Mouse (Mus musculus) lung, adult 2 months (tissue): ENCODE data around the gene Arhgap10. TPM values are rescaled to one million over a fixed set of nuclear protein-coding genes. Genes with fewer than 3 reads are reported as not detected.

Experiments used
- DNase-seq: peaks from one replicate; pipeline ENCODE4 v3.0.0; 2022
- H3K4me1 ChIP-seq: fragments of 200-500 bp; 2 replicates; pipeline ENCODE4 v1.6.1; 2011; ENCODE audit warnings: low read length; ENCODE audit not compliant: control insufficient read depth, insufficient read depth
- H3K4me3 ChIP-seq: fragments of 200-500 bp; replicated peaks from 2 replicates; pipeline ENCODE3; 2011; ENCODE audit warnings: low read depth, mild to moderate bottlenecking, control low read depth, low read length; ENCODE audit errors: extremely low read depth
- CTCF ChIP-seq: fragments of 200-500 bp; IDR thresholded peaks from 2 replicates; pipeline ENCODE4 v1.5.1; 2011; ENCODE audit warnings: mild to moderate bottlenecking, low read length, control low read depth; ENCODE audit not compliant: insufficient read depth
- POLR2A ChIP-seq: fragments of 200-500 bp; IDR thresholded peaks from 2 replicates; pipeline ENCODE4 v1.6.1; 2011; ENCODE audit warnings: low read depth, mild to moderate bottlenecking, control low read depth, low read length, borderline replicate concordance; ENCODE audit errors: extremely low read depth
- WGBS: fragments of 180-500 bp; shearing (Covaris S2); methylation state at CpG from one replicate; pipeline ENCODE4 v1.1.7; 2018; 5-methylcytosine and 5-hydroxymethylcytosine counted together
- polyA plus RNA-seq: library from polyadenylated mRNA; depleted of rRNA; stranded (reverse); fragments of >200 nt; gene quantifications from 2 replicates; pipeline ENCODE4 v1.2.3, GENCODE M21; 2012; rRNA removed

Gene Arhgap10
- 9.8 and 11.2 TPM in 2 replicates for polyA plus RNA-seq

DNA sequence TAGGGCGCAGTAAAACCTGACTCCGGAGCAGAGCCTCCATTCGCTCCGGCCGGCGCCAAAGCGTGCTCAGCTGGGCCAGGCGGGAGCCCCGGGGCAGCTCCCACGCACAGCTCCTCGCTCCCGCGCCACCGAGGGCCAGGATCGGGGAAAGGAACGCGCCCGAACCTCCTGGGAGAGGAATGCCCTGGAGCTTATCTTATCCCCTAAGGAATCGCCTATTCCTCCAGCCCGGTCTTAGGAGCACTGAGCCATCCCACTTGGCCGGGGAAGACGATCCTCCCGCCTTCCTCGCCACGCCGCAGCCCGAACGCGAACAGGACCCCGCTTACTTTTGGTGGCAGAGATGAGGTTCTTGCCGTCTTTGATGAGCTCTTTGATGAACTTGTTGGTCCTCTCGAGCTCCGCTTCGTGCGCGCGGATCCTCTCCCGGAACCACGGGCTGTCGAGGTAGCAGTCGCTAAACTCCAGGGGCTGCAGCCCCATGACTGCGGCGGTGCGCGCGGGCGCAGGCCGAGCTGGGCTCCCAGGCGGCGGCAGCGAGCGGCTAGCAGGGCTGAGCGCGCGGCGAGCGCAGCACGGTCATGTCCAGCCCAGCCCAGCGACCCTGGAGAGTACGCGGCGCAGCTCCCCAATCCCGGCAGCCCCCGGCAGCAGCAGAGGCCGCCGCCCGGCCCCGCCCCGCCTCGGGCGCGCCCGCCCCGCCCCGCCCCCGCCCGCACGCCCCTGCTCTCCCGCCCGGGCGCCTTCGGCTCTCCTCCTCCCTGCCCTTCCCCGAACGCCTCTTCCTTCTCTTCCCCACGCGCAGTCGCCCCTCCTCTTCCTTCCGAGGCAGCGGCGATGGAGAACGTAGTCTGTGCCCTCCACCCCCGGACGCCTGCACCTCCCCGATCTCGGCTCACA, at the start of gene Arhgap10:
Arhgap10 (minus strand) TSS at position 653 of the 900 bp plus-strand sequence.
- no peak for TF ChIP-seq CTCF
- TF ChIP-seq POLR2A, result peak; percentile 58; the same call in 1 of the 2 replicates
- Histone ChIP-seq H3K4me3 (peak within 1 kb of the TSS; percentile 97), H3K4me1 (peaks cover 8% of the 10 kb centered on the region; the same call in 1 of the 2 replicates)
- DNase-seq, result peak; percentile 73
- WGBS, result under 1% methylated on average over 76 of the region's 95 CpGs

DNA sequence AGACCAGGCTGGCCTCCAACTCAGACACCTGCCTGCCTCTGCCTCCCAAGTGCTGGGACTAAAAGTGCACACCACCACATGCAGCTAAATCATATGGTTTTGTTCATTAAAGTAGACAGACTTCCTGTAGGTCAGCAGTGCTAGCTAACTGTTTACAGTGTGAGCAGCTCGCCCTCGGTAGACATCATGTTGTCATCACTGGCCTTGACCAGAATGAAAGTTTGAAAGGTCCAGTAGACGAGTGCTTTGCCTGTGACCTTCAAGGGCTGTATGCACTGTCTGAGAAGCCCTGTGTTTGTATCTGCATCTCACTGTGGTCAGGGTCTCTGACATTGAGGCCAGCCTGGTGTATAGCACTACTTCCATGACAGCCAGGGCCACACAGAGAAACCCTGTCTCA, 43.7 kb upstream of the Arhgap10 start:
- TF ChIP-seq POLR2A, result no peak
- TF ChIP-seq CTCF, result no peak
- no peak for DNase-seq
- Histone ChIP-seq H3K4me1 (no peaks in the 10 kb centered on the region), H3K4me3 (no peak overlapping the region)
- 67% methylated on average over 3 of the region's 3 CpGs for WGBS

DNA sequence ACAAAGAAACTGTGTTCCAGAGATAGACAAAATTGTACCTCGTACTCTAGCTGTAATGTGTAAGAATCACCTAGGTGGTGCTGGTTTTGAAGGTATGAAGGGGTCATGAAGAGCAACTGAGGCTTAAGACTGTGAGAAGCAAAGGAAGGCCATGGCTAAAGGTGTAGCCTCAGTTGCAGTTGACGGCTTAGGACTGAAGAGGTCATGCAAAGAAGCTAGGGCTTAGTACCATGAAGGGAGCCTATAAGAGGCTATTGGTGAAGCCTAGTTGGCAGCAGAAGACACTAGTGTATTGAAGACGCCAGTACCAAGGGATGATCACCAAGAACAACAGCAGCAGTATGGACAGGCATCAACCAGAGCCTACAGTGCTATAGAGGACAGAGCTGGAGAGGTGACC, 34.7 kb upstream of the Arhgap10 start:
- WGBS, result 96% methylated on average over 3 of the region's 3 CpGs
- Histone ChIP-seq H3K4me3 (no peak overlapping the region), H3K4me1 (no peaks in the 10 kb centered on the region; the same call in 1 of the 2 replicates)
- no peak for DNase-seq
- TF ChIP-seq POLR2A, result no peak
- no peak for TF ChIP-seq CTCF

DNA sequence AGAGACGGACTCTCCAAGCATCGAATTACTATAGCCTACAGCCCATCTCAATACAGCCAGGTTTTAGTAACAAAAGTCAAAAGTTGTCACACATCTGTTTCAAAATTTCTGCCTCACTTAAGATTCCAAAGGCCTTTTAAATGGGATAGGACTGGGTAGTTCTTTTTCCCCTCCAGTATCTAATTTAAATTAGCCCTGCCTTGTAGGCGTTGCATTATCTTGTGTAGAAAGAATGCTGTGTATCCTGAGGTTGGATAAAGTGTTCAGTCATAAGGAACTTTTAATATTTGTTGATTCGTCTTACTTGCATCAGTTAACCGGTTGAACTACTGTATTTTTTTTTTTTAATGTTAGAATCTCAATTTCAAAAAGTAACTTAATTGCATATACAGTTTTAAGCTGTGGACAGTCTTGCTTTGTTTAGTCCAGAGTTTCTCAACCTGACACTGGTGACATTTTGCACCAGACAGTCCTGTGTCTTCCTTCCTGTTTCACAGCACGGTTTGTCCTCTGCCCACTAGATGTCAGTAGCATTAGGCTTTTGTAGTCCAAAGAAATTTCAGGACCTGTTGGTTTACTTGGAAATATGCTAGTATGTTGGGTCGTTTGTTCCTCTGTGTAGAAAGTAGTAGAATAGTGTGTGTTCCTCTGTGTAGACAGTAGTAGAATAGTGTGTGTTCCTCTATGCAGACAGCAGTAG, 32.3 kb upstream of the Arhgap10 start:
- WGBS, result 7% methylated on average over 7 of the region's 7 CpGs
- no peak for DNase-seq
- peak overlapping the region; percentile 75 for H3K4me3 ChIP-seq
- TF ChIP-seq POLR2A (no peak), CTCF (0 out of 2 replicates have a peak, but pooled peaks have one; percentile 16)
- no peaks in the 10 kb centered on the region; the same call in 1 of the 2 replicates for H3K4me1 ChIP-seq

DNA sequence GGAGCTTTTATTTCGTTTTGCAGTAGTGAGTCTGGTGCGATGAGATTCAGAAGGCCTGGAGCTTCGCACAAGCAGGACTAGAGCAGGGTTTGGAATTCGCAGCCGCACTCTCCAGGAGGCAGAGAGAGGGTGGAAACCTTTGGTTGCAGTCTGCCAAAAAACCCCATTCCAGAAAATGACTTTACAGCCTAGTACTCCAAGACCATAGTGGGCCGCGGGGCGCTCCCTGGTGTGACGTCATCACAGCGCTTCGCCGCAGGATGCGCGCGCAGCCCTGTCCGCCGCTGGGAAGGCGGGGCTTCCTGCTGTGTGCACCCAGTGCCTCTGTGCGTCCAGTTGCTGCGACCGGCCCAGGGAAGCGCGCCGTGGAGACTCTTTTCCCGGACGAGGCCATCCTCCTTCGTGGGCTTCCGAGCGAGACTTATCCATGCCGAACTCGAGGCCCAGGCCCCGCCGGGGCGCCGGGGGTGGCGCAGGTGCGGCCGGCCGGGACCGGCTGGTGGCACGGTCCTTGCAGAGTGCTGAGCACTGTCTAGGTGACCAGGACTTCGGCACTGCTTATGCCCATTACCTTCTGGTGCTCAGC, 31.5 kb upstream of the Arhgap10 start, which contains the start of gene Prmt9:
Prmt9 (plus strand) TSS at position 277 of the 586 bp plus-strand sequence.
- TF ChIP-seq CTCF, result no peak
- peak; percentile 93 for TF ChIP-seq POLR2A
- WGBS, result 3% methylated on average over 42 of the region's 42 CpGs
- peak; percentile 92 for DNase-seq

DNA sequence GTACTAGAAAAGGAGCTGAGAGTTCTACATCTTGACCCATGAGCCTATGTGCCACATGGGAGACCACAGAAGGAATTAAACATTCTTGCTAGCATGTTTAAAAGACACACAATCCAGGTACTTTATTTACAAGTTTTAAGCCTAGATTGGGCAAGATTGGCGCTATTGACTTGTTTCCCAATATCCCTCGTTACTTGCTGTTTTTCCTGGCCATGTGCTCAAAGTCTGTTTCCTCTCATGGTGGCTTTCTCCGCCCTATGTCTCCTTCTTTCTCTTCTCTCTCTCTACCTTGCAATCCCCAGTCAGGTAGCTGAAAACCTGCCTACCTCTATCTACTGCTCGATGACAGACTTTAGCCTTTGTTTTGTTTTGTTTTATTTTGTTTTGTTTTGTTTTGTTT, 27.9 kb upstream of the Arhgap10 start:
- no peak for TF ChIP-seq POLR2A
- no peak for TF ChIP-seq CTCF
- WGBS, result 78% methylated on average over 4 of the region's 4 CpGs
- Histone ChIP-seq H3K4me3 (no peak overlapping the region), H3K4me1 (no peaks in the 10 kb centered on the region; the same call in 1 of the 2 replicates)
- no peak for DNase-seq

More for the DNA sequence above, 31.5 kb upstream of the Arhgap10 start, which contains the start of gene Prmt9:
- Histone ChIP-seq H3K4me3 (peak within 1 kb of the TSS; percentile 75), H3K4me1 (no peaks in the 10 kb centered on the region; the same call in 1 of the 2 replicates)

DNA sequence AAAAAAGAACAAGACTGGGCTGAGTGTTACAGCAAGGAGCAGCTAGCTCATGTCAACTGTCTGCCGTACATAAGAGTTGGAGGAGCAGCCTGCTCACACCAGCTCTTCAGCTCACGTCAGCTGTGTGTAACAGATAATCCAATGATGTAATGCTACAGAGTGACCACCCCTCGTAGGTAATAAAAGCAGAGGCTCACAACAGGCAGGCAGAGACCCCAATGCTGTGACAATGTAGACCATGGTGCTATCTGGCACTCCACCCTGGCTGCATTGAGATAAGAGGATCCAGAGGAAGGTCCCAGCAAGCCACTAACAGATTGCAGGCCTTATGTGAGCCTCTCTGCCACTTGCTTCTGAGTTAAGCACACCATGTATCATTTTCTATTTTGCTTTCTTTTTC, 26.7 kb upstream of the Arhgap10 start:
- Histone ChIP-seq H3K4me3 (no peak overlapping the region), H3K4me1 (no peaks in the 10 kb centered on the region)
- DNase-seq, result no peak
- TF ChIP-seq CTCF (no peak), POLR2A (no peak)
- 70% methylated on average over 3 of the region's 3 CpGs for WGBS

DNA sequence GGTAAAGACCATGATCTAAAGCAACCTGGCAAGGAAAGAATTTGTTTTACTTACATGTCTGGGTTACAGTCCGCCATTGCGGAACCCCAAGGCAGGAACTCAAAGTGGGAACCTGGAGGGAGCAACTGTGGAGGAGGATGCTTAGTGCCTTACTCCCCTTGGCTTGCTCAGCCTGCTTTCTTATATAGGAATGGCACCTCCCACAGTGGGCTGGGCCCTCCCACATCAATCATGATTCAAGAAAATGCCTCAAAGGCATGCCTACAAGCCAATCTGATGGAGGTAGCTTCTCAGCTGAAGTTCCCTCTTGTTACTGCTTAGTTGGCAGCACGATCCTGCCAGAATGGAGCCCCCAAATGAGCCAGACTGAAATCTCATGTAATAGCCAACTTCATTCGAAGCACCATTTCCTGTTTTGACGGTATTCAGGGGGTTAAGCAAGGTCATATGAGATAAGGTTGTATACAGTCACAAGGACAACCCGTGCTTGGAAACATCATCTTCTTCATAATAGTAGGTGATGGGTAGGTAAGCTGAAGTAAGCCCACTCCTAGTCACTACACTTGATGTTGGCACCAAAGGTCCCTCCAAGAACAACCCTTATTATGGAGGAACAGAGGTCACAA, 25.5 kb upstream of the Arhgap10 start:
- 60% methylated on average over 6 of the region's 6 CpGs for WGBS
- no peak for DNase-seq
- H3K4me1 ChIP-seq, result no peaks in the 10 kb centered on the region

DNA sequence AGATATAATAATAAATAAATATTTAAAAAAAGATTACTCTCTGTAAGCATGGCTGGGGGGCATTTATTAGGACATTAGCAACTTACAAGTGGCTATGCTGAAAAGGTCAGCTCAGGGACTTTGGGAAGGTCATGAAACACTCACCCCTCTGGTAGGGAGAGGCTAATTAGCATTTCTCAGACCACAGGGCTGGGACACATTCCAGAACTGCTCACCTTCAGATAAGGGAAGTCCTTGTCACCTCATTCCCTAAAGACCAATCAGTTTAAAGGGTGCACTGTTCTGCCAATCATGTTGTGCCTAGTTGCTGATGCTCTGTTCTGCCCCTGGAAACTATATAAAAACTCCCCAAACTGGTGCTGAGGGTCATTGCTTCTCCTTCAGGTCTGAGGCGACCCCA, 20.5 kb upstream of the Arhgap10 start:
- no peaks in the 10 kb centered on the region for H3K4me1 ChIP-seq
- WGBS, result 80% methylated on average over 1 of the region's 1 CpGs
- TF ChIP-seq CTCF, result no peak
- no peak for DNase-seq
- H3K4me3 ChIP-seq, result no peak overlapping the region

More for the DNA sequence above, 25.5 kb upstream of the Arhgap10 start:
- no peak for TF ChIP-seq POLR2A
- no peak for TF ChIP-seq CTCF
- H3K4me3 ChIP-seq, result no peak overlapping the region
